Mouse (Mus musculus): ENCODE data around the gene Hoxd13. TPM values are rescaled to one million over a fixed set of nuclear protein-coding genes. Genes with fewer than 3 reads are reported as not detected.

Hoxd13 gene
- total RNA-seq, 1 experiment from 2014 or later = not detected

DNA sequence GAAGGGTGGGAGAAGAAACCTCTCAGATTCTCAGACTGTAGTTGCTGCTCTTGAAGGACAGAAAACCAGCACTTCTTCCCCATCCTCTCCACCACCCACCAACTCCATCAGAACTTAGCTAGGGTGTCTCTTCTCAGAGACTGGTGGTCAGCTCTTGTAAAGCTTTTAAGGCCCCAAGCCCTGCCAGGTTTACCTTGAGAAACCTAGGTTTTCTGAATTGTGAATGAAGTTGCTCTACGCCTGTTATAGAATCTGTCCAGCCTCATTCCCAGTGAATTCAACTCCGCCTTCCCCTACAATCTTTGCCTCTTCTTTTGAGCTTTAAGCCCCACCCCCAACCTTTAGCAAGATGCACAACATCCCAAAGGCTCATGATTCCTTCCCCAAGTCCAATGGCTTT, 9.0 kb downstream of the Hoxd13 start:
- ATAC-seq (replicated peaks; ENCODE audit: insufficient number of reproducible peaks, low FRiP score, low TSS enrichment, poor library complexity, severe bottlenecking) = no peak

- no peak for ATAC-seq (replicated peaks; ENCODE audit: insufficient number of reproducible peaks, low FRiP score, low TSS enrichment, poor library complexity, severe bottlenecking)
These were observed 10.9 kb downstream of the Hoxd13 start, which contains the start of gene Hoxd11 for GRCm38 (mm10) chr2:74678891-74679595. Gene Hoxd11 (plus strand): TSS chr2:74679557.

GRCm38 (mm10) chr2:74679596-74679971, 11.5 kb downstream of the Hoxd13 start:
- ATAC-seq (replicated peaks; ENCODE audit: insufficient number of reproducible peaks, low FRiP score, low TSS enrichment, poor library complexity, severe bottlenecking) = no peak

- ATAC-seq (replicated peaks; ENCODE audit: insufficient number of reproducible peaks, low FRiP score, low TSS enrichment, poor library complexity, severe bottlenecking) = no peak
These were observed 11.9 kb downstream of the Hoxd13 start for GRCm38 (mm10) chr2:74679980-74680379.

GRCm38 (mm10) chr2:74680561-74681398, 12.7 kb downstream of the Hoxd13 start:
- no peak for ATAC-seq (replicated peaks; ENCODE audit: insufficient number of reproducible peaks, low FRiP score, low TSS enrichment, poor library complexity, severe bottlenecking)

GRCm38 (mm10) chr2:74681594-74682531, 13.8 kb downstream of the Hoxd13 start:
- ATAC-seq (replicated peaks; ENCODE audit: insufficient number of reproducible peaks, low FRiP score, low TSS enrichment, poor library complexity, severe bottlenecking) = no peak

DNA sequence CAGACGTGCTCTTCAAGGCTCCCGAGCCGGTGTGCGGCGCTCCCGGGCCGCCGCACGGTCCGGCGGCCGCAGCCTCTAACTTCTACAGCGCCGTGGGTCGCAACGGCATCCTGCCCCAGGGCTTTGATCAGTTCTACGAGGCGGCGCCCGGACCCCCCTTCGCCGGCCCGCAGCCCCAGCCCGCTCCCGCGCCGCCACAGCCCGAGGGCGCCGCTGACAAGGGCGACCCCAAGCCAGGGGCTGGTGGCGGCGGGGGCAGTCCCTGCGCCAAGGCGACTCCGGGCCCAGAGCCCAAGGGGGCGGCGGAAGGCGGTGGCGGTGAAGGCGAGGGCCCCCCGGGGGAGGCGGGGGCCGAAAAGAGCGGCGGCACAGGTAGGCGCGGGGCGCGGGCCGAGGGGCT, 14.7 kb downstream of the Hoxd13 start:
- ATAC-seq (replicated peaks; ENCODE audit: insufficient number of reproducible peaks, low FRiP score, low TSS enrichment, poor library complexity, severe bottlenecking) = no peak

DNA sequence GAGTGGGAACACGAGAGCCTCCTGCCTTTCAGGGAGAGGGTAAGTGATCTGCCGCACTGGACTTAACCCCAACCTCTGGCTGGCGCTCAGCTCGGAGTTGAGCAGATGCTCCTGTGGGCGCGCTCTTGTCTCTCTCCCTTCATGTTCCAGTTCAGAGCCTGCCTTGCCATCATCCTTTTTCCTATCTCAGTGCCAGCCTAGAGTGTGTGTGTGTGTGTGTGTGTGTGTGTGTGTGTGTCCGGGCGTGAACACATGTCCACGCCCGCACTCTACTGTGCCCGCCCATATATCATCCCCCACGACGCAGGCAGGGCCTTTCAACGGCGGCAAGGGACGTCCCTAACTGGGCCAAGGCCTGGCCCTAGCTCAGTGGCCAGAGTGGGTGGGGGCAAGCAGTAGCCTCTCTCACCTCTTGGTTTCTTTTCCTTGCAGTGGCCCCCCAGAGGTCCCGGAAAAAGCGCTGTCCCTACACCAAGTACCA, 15.4 kb downstream of the Hoxd13 start:
- ATAC-seq (replicated peaks; ENCODE audit: insufficient number of reproducible peaks, low FRiP score, low TSS enrichment, poor library complexity, severe bottlenecking) = no peak

- ATAC-seq (replicated peaks; ENCODE audit: insufficient number of reproducible peaks, low FRiP score, low TSS enrichment, poor library complexity, severe bottlenecking) = no peak
These were observed 16.0 kb downstream of the Hoxd13 start for GRCm38 (mm10) chr2:74684106-74684505.

DNA sequence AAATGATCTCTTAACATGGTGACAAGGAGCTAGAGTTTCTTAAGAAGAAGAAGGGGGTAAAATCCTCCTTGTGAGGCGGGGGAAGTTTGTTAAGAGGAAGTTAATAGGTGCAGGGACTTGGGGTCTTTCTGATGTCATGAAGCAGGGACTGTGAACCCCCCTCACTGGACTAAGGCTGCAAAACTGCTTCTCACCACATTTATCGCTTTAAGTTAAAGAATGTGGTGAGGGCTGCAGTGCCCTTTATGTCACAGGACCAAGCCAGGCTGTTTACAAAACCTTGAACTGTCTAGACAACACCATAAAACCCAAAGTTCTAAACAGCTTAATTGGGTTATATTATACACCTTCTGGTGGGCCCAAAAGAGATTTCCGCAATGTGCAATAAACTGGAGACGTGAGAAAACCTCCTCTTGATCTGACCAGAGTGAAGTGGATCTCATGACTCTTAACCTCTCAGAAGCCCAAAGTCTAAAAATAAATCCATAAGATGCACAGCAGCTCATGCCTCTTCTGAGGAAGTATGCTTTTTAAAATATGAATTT, 17.0 kb downstream of the Hoxd13 start:
- ATAC-seq (replicated peaks; ENCODE audit: insufficient number of reproducible peaks, low FRiP score, low TSS enrichment, poor library complexity, severe bottlenecking) = no peak

- no peak for ATAC-seq (replicated peaks; ENCODE audit: insufficient number of reproducible peaks, low FRiP score, low TSS enrichment, poor library complexity, severe bottlenecking)
These were observed 18.3 kb downstream of the Hoxd13 start for GRCm38 (mm10) chr2:74686301-74686987.

DNA sequence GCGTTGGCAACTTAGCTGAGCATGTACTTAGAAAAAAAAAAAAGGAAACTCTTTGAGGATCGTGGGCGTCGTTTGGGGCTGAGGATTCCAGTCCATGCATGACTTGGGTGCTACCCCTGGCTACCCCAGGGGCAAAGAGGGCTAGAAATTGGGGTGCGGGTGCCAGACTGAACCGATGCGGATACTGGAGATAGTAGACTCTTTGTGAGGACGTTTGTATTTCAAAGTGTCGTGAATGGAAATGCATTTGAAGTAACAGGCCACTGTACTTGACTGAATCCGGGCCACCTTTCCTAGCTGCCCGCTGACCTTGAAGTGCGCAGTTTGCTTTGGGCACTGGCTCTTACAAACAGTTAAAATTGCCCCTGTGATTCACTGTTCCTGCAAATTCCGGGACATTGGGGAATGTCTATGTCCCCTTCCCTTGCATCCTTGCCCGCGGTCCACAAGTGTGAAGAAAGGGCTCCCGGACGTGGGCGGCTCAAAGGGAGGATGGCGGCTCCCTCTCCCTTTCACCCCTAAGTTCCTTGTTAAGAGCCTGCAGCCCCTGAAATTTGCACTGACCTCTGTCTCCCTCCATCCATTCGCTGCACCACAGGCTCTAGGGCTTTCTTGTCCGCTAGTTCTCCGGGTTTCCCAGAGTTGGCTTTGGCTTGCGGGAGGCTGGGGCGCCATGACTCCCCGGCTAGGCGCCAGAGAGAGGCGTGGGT, 19.0 kb downstream of the Hoxd13 start:
- no peak for ATAC-seq (replicated peaks; ENCODE audit: insufficient number of reproducible peaks, low FRiP score, low TSS enrichment, poor library complexity, severe bottlenecking)

- ATAC-seq (replicated peaks; ENCODE audit: insufficient number of reproducible peaks, low FRiP score, low TSS enrichment, poor library complexity, severe bottlenecking) = no peak
These were observed 19.8 kb downstream of the Hoxd13 start for GRCm38 (mm10) chr2:74687698-74688555.

DNA sequence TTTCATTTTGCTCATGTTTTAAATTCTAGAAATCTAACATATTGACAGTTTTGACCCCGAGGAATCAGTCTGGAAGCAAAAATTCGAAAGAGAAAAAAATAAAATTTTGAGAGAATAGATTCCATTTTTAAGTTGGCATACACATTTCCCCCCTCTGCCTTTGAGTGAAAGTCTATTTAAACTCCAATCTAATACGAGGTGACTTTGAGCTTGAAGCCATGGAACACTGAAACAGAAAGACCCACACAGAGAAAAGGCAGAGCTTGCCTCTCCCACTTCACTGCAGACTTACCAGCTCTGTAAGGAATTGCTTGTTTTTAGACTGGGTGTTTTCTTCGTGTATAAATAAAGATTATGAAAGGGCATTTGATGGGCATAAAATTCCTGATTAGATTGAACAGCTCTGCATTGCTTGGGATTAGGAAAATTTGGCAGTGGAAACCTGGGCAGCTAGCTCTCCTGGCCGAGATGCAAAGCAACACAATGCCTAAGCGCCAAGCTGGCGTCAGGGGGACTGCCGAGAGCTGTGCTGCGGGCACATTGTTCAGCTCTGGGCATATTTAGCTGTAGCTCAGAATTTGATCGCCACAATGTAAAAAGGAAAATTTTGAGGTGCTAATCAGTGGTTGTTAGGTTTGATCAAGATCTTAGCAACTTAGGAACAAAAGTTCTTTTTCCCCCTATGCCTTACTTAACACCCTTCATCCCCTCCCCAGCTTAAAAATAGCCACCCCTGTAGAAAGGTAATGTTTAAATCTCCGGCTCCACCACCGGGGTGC, 20.9 kb downstream of the Hoxd13 start:
- ATAC-seq (replicated peaks; ENCODE audit: insufficient number of reproducible peaks, low FRiP score, low TSS enrichment, poor library complexity, severe bottlenecking) = no peak

DNA sequence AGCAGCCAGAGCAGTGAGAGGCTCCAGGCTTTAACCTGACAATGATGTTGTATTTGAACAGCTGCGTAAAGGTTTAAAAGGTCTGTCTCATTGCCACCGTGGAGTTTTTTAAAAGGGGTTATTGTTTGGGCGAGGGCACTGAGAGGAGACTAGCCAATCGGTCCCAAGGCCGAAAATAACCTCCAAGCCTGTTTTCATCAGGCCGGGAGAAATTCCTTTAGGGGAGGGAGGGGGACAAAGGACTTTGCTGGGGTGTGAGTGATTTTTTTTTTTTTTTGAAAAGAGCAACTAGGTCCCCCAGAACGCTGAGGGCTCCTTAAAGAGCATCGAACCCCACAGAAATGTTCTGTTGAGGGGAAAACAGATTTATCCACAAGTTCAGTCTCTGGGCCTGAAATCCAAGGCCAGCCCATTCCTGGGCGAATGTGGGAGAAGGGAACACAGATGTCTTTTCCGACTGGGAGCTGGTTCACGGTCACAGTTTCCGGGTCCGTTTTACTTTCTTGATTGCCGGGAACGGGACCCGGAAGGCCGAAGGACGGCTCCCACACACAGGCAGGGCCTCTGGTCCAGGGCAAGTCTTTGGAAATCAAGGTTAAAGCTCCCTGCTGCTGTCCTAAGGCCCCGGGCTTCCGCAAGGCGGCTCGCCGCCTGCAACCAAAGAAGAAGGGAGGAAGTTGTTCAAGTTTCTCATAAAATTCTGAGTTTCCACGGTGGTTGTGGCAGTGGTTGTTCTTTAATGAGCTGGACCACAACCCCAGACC, 21.6 kb downstream of the Hoxd13 start:
- no peak for ATAC-seq (replicated peaks; ENCODE audit: insufficient number of reproducible peaks, low FRiP score, low TSS enrichment, poor library complexity, severe bottlenecking)
